Mouse (Mus musculus) testis, adult 2 months (tissue): Measurements from ENCODE around the gene Mga.

Source experiments
- CTCF ChIP-seq: fragments of 200-500 bp; IDR thresholded peaks from 2 replicates; pipeline ENCODE4 v1.5.1; 2012; ENCODE audit warnings: low read depth, mild to moderate bottlenecking, inconsistent platforms, low read length, moderate library complexity; ENCODE audit not compliant: control insufficient read depth, insufficient read depth, insufficient replicate concordance
- POLR2A ChIP-seq: fragments of 200-500 bp; IDR thresholded peaks from 2 replicates; pipeline ENCODE4 v1.6.1; 2012; ENCODE audit warnings: low read depth, mild to moderate bottlenecking, inconsistent platforms, low read length, moderate library complexity; ENCODE audit not compliant: control insufficient read depth

DNA sequence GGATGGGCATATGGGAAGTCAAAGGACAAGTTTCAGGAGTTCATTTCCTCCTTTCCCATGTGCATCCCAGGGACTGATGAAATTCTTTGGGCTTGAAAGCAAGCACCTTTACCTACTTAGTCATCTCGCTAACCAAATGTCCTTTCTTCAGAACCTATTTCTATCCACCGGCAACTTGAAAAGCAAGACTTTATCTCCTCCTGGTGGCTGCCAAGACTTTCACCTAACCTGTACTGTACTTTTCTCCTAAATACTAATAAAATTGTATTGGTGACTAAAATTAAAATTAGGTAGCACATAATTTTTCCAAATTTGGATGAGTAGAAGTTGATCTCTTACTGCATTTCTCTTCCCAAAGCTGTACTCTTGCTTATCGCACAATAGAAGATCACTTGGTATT lies 9.8 kb upstream of the Mga start:
- no peak for TF ChIP-seq CTCF
- no peak for TF ChIP-seq POLR2A
